Mouse (Mus musculus): Measurements from ENCODE around the gene Myo1c.

DNA sequence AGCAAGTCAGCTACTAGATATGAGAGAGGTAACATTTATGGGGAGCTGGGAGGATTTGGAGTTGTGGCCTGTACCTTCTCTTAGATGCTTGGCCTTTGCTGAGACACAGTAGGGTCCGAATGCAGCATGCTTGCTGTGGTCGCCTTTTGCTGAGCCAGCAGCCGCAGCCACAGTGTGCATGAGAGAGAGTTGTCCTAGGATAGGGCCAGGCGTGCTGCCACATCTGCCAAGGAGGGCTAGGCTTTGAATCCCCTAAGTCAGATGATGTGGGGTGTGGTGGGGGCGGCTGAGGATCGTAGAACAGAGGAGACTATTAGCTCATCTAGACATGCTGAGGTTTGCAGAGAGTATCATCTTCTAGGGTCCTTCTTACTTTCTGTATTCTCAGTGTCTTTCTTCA lies 52.5 kb downstream of the Myo1c start:
- no peak for TF ChIP-seq CTCF (IDR thresholded peaks at IDR 0.05; ENCODE audit: borderline replicate concordance, extremely low read depth, insufficient read depth, insufficient read length)
- no peak for TF ChIP-seq POLR2A (IDR thresholded peaks at IDR 0.05; ENCODE audit: borderline replicate concordance, extremely low read depth, insufficient read depth, insufficient read length, poor library complexity, severe bottlenecking)
